Mouse (Mus musculus): ENCODE measurements around the gene 4933400A11Rik. TPM values are rescaled to one million over a fixed set of nuclear protein-coding genes. Genes with fewer than 3 reads are reported as not detected.

Gene 4933400A11Rik
- total and polyA plus RNA-seq, 3 experiments = not detected

GRCm38 (mm10) chrX:169800238-169800637, 20.8 kb upstream of the 4933400A11Rik start:
- Histone ChIP-seq H3K4me2 (ENCODE audit: insufficient read depth, low read depth, poor library complexity, severe bottlenecking) (no peak overlapping the region), H3K4me1 (ENCODE audit: control insufficient read depth in 1 of 2, insufficient read depth in 2 of 2) (no peaks in the 10 kb centered on the region), H3K79me2 (replicated peaks; ENCODE audit: control insufficient read depth, extremely low read depth, insufficient read depth, poor library complexity, severe bottlenecking) (no peaks in the 10 kb centered on the region), H3K27ac (ENCODE audit: insufficient read depth, low read depth) (no peak overlapping the region), H3K4me3 (replicated peaks in 1 of 3; ENCODE audit: low read depth in 2 of 3, low read length in 2 of 3, poor library complexity in 1 of 3) (no peak overlapping the region), H3K27me3 (replicated peaks) (no peaks in the 10 kb centered on the region), H3K36me3 (replicated peaks in 1 of 2; ENCODE audit: control insufficient read depth in 1 of 2, insufficient read depth in 1 of 2, low read length in 1 of 2) (no peaks in the 10 kb centered on the region), H3K9ac (ENCODE audit: insufficient read depth, low read depth) (no peak overlapping the region), H3K9me3 (replicated peaks; ENCODE audit: low read length) (no peaks in the 10 kb centered on the region)
- TF ChIP-seq MAZ (IDR thresholded peaks at IDR 0.05; ENCODE audit: low read depth, low read length) (no peak), MYC (IDR thresholded peaks at IDR 0.05; ENCODE audit: low read depth, low read length) (no peak), TCF12 (IDR thresholded peaks at IDR 0.05; ENCODE audit: low read depth, low read length) (no peak), E2F4 (IDR thresholded peaks at IDR 0.05; ENCODE audit: insufficient replicate concordance, low read depth, low read length) (no peak), HCFC1 (IDR thresholded peaks at IDR 0.05; ENCODE audit: low read depth, low read length) (no peak), NELFE (IDR thresholded peaks at IDR 0.05; ENCODE audit: low read depth, low read length) (no peak), UBTF (IDR thresholded peaks at IDR 0.05; ENCODE audit: low read depth, low read length) (no peak), ZC3H11A (IDR thresholded peaks at IDR 0.05; ENCODE audit: low read depth, low read length) (no peak), JUND (conservative IDR thresholded peaks at IDR 0.05; ENCODE audit: low read depth, low read length) (no peak)
- dilution Hi-C loops (cut with MboI; ENCODE audit: extremely low pct_ligation_motif_present, extremely low pct_unique_long_range_greater_than_20kb, low sequenced_read_pairs) = no loop called here
- no peak for DNase-seq (ENCODE audit: extremely low read depth)
- in situ Hi-C loops (cut with MboI; ENCODE audit: low pct_ligation_motif_present, low pct_unique_long_range_greater_than_20kb, low sequenced_read_pairs) = no loop called here

- no peak overlapping the region for H3K4me3 ChIP-seq (replicated peaks in 1 of 3; ENCODE audit: low read depth in 2 of 3, low read length in 2 of 3, poor library complexity in 1 of 3)
- no peak overlapping the region for H3K9ac ChIP-seq (ENCODE audit: insufficient read depth, low read depth)
- DNase-seq (ENCODE audit: extremely low read depth) = peak; percentile 21
- no peaks in the 10 kb centered on the region for H3K9me3 ChIP-seq (replicated peaks; ENCODE audit: low read length)
- no peaks in the 10 kb centered on the region for H3K79me2 ChIP-seq (replicated peaks; ENCODE audit: control insufficient read depth, extremely low read depth, insufficient read depth, poor library complexity, severe bottlenecking)
- no peaks in the 10 kb centered on the region for H3K36me3 ChIP-seq (replicated peaks in 1 of 2; ENCODE audit: control insufficient read depth in 1 of 2, insufficient read depth in 1 of 2, low read length in 1 of 2)
- peak overlapping the region; percentile 61 for H3K4me2 ChIP-seq (ENCODE audit: insufficient read depth, low read depth, poor library complexity, severe bottlenecking)
- in situ Hi-C loops (cut with MboI; ENCODE audit: low pct_ligation_motif_present, low pct_unique_long_range_greater_than_20kb, low sequenced_read_pairs) (no loop called here), dilution Hi-C loops (cut with MboI; ENCODE audit: extremely low pct_ligation_motif_present, extremely low pct_unique_long_range_greater_than_20kb, low sequenced_read_pairs) (no loop called here)
- H3K27ac ChIP-seq (ENCODE audit: insufficient read depth, low read depth) = no peak overlapping the region
- TF ChIP-seq SMC3 (IDR thresholded peaks at IDR 0.05; ENCODE audit: low read depth, low read length) (peak; percentile 8; the same call in 1 of the 2 replicates), CTCF (conservative IDR thresholded peaks at IDR 0.05 in 1 of 2, IDR thresholded peaks at IDR 0.05 in 1 of 2; ENCODE audit: low read depth in 2 of 2, low read length in 2 of 2) (peak in 1 of 2 experiments; percentile 53; a peak in 2 of 4 replicates), EP300 (IDR thresholded peaks at IDR 0.05; ENCODE audit: low read length) (no peak), RAD21 (IDR thresholded peaks at IDR 0.05; ENCODE audit: low read depth, low read length) (peak; percentile 46)
- no peaks in the 10 kb centered on the region for H3K27me3 ChIP-seq (replicated peaks)
- H3K4me1 ChIP-seq (ENCODE audit: control insufficient read depth in 1 of 2, insufficient read depth in 2 of 2) = peaks cover 2 to 6% of the 10 kb centered on the region in 2 experiments; a peak in 2 of 4 replicates
These were observed 19.7 kb upstream of the 4933400A11Rik start for GRCm38 (mm10) chrX:169798987-169799680.

GRCm38 (mm10) chrX:169797148-169797547, 17.7 kb upstream of the 4933400A11Rik start:
- H3K9ac ChIP-seq (ENCODE audit: insufficient read depth, low read depth) = no peak overlapping the region
- in situ Hi-C loops (cut with MboI; ENCODE audit: low pct_ligation_motif_present, low pct_unique_long_range_greater_than_20kb, low sequenced_read_pairs) (no loop called here), dilution Hi-C loops (cut with MboI; ENCODE audit: extremely low pct_ligation_motif_present, extremely low pct_unique_long_range_greater_than_20kb, low sequenced_read_pairs) (no loop called here)

More at GRCm38 (mm10) chrX:169797148-169797547, 17.7 kb upstream of the 4933400A11Rik start:
- TF ChIP-seq PAX5 (IDR thresholded peaks at IDR 0.05; ENCODE audit: low read length) (no peak), KAT2A (IDR thresholded peaks at IDR 0.05; ENCODE audit: insufficient replicate concordance, low read length) (no peak), EP300 (IDR thresholded peaks at IDR 0.05; ENCODE audit: low read length) (no peak), MEF2A (IDR thresholded peaks at IDR 0.05; ENCODE audit: borderline replicate concordance, low read depth, low read length) (no peak), MAX (IDR thresholded peaks at IDR 0.05; ENCODE audit: low read length) (no peak), NELFE (IDR thresholded peaks at IDR 0.05; ENCODE audit: low read depth, low read length) (no peak), TBP (conservative IDR thresholded peaks at IDR 0.05; ENCODE audit: low read depth, low read length) (no peak), HCFC1 (IDR thresholded peaks at IDR 0.05; ENCODE audit: low read depth, low read length) (no peak), MAFK (IDR thresholded peaks at IDR 0.05; ENCODE audit: insufficient replicate concordance, low read length) (no peak), ELF1 (IDR thresholded peaks at IDR 0.05; ENCODE audit: low read depth, low read length) (no peak), ETS1 (conservative IDR thresholded peaks at IDR 0.05; ENCODE audit: low read depth, low read length) (no peak), MYC (IDR thresholded peaks at IDR 0.05; ENCODE audit: low read depth, low read length) (no peak), MXI1 (IDR thresholded peaks at IDR 0.05; ENCODE audit: low read depth, low read length) (no peak)
- H3K4me2 ChIP-seq (ENCODE audit: insufficient read depth, low read depth, poor library complexity, severe bottlenecking) = no peak overlapping the region
- no peaks in the 10 kb centered on the region for H3K79me2 ChIP-seq (replicated peaks; ENCODE audit: control insufficient read depth, extremely low read depth, insufficient read depth, poor library complexity, severe bottlenecking)
- DNase-seq (ENCODE audit: extremely low read depth) = no peak
- no peaks in the 10 kb centered on the region for H3K36me3 ChIP-seq (replicated peaks in 1 of 2; ENCODE audit: control insufficient read depth in 1 of 2, insufficient read depth in 1 of 2, low read length in 1 of 2)
- peaks cover 2 to 6% of the 10 kb centered on the region in 2 experiments; a peak in 2 of 4 replicates for H3K4me1 ChIP-seq (ENCODE audit: control insufficient read depth in 1 of 2, insufficient read depth in 2 of 2)
- no peak overlapping the region for H3K27ac ChIP-seq (ENCODE audit: insufficient read depth, low read depth)
- H3K9me3 ChIP-seq (replicated peaks; ENCODE audit: low read length) = no peaks in the 10 kb centered on the region
- no peaks in the 10 kb centered on the region for H3K27me3 ChIP-seq (replicated peaks)
- no peak overlapping the region for H3K4me3 ChIP-seq (replicated peaks in 1 of 3; ENCODE audit: low read depth in 2 of 3, low read length in 2 of 3, poor library complexity in 1 of 3)
